Mouse (Mus musculus) forebrain, postnatal 0 days (tissue): Measurements from ENCODE around the gene Foxc1. TPM values are rescaled to one million over a fixed set of nuclear protein-coding genes. Genes with fewer than 3 reads are reported as not detected.

Experiments
- ATAC-seq: fragments of 200-750 bp; cut with Nextera tagmentation; 2 replicates; pipeline ENCODE4 v1.8.0; 2017; ENCODE audit warnings: mild to moderate bottlenecking, moderate library complexity
- DNase-seq: peaks from one replicate; pipeline ENCODE4 v3.0.0-alpha.2; 2015
- H3K27ac ChIP-seq: fragments of 300-500 bp; sonication (generic); 2 replicates; pipeline ENCODE4 v1.5.1; 2014; ENCODE audit warnings: low read depth, mild to moderate bottlenecking, antibody characterized with exemption, low read length, moderate library complexity, mixed read lengths
- H3K27me3 ChIP-seq: fragments of 300-500 bp; sonication (generic); 2 replicates; pipeline ENCODE4 v1.6.1; 2014; ENCODE audit warnings: mild to moderate bottlenecking, low read length, mixed read lengths; ENCODE audit not compliant: insufficient read depth
- H3K36me3 ChIP-seq: fragments of 300-500 bp; sonication (generic); 2 replicates; pipeline ENCODE4 v1.6.1; 2014; ENCODE audit warnings: mild to moderate bottlenecking, moderate library complexity; ENCODE audit not compliant: insufficient read depth
- H3K4me1 ChIP-seq: fragments of 300-500 bp; sonication (generic); 2 replicates; pipeline ENCODE4 v1.6.1; 2014; ENCODE audit warnings: antibody characterized with exemption; ENCODE audit not compliant: insufficient read depth
- H3K4me2 ChIP-seq: fragments of 300-500 bp; sonication (generic); 2 replicates; pipeline ENCODE4 v1.6.1; 2014; ENCODE audit warnings: low read depth, mild to moderate bottlenecking, moderate library complexity
- H3K4me3 ChIP-seq: fragments of 300-500 bp; sonication (generic); 2 replicates; pipeline ENCODE4 v1.5.1; 2014; ENCODE audit warnings: low read depth, low read length, mixed read lengths
- H3K9ac ChIP-seq: fragments of 300-500 bp; sonication (generic); 2 replicates; pipeline ENCODE4 v1.6.1; 2014; ENCODE audit warnings: mild to moderate bottlenecking
- H3K9me3 ChIP-seq: fragments of 300-500 bp; sonication (generic); 2 replicates; pipeline ENCODE4 v1.6.1; 2016; ENCODE audit warnings: low read length
- CTCF ChIP-seq: sonication (generic); IDR thresholded peaks from 2 replicates; pipeline ENCODE4 v1.5.1; 2016; ENCODE audit warnings: antibody characterized with exemption, control low read depth, low read depth
- WGBS: fragments of 180-500 bp; shearing (Covaris S2); extraction: QIAGEN DNeasy Blood & Tissue Kit; methylation state at CpG from one replicate; pipeline ENCODE4 v1.1.7; 2014; 5-methylcytosine and 5-hydroxymethylcytosine counted together
- polyA plus RNA-seq: library from polyadenylated mRNA; unstranded; fragments of >200 nt; fragmentation: Nextera tagmentation; extraction: Ambion mirVana; gene quantifications from 2 replicates; pipeline ENCODE4 v1.2.1, GENCODE M21; 2015
- total RNA-seq: library from RNA; depleted of rRNA; stranded (reverse); fragments of >200 nt; gene quantifications from 2 replicates; pipeline ENCODE4 v1.2.3, GENCODE M21; 2014; rRNA removed

The Foxc1 gene
- total and polyA plus RNA-seq, 2 experiments from 2014 or later, result 1.9 to 15.6 TPM

DNA sequence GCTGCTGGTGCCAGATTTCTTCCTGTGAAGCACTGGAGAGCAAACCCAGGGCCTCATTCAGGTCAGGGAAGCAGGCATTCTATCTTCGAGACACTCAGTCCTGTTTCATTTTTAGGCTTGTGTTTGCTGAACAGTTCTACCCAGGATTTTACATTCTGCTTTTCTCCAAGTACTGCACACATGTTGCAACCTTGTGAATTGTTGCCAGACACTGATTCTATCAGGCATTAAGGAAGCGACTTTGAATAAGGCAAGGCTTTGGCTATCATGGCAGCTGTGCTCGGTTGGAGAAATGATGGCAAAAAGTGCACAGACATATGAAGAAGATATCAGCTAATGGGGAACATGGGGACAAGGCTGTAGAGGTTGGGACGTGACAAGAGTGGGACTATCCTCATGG, 22.0 kb downstream of the Foxc1 start:
- H3K27ac ChIP-seq, result no peak overlapping the region
- no peaks in the 10 kb centered on the region for H3K36me3 ChIP-seq
- no peak for TF ChIP-seq CTCF
- no peaks in the 10 kb centered on the region for H3K9me3 ChIP-seq
- no peak overlapping the region for H3K4me2 ChIP-seq
- H3K4me3 ChIP-seq, result no peak overlapping the region
- no peaks in the 10 kb centered on the region for H3K27me3 ChIP-seq
- 92% methylated on average over 4 of the region's 4 CpGs for WGBS
- no peak for DNase-seq
- ATAC-seq, result no peak
- no peaks in the 10 kb centered on the region for H3K4me1 ChIP-seq
- no peak overlapping the region for H3K9ac ChIP-seq

DNA sequence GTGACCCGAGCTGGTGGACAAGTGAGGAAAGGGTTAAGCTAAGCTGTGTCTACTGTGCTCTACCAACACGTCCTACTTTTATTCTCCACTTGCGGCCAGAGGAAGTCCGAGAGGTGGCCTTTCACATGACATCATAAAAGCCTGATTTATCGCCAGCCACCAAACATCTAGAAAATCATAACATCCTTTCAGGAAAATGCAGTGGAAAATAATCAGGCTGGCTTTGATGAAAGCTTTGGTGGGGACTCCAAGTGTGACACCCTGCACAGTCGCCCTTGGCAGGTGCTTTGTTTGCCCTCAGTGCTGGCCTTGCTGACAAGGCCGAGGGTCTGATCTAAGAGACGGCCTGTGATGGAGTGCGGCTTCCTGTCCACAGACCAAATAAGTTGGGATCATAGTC, 23.9 kb downstream of the Foxc1 start:
- 66% methylated on average over 9 of the region's 9 CpGs for WGBS
- Histone ChIP-seq H3K27me3 (no peaks in the 10 kb centered on the region), H3K9ac (no peak overlapping the region), H3K9me3 (no peaks in the 10 kb centered on the region), H3K27ac (no peak overlapping the region), H3K36me3 (no peaks in the 10 kb centered on the region), H3K4me3 (no peak overlapping the region), H3K4me1 (no peaks in the 10 kb centered on the region), H3K4me2 (no peak overlapping the region)
- DNase-seq (no peak), ATAC-seq (no peak)
- TF ChIP-seq CTCF, result no peak

DNA sequence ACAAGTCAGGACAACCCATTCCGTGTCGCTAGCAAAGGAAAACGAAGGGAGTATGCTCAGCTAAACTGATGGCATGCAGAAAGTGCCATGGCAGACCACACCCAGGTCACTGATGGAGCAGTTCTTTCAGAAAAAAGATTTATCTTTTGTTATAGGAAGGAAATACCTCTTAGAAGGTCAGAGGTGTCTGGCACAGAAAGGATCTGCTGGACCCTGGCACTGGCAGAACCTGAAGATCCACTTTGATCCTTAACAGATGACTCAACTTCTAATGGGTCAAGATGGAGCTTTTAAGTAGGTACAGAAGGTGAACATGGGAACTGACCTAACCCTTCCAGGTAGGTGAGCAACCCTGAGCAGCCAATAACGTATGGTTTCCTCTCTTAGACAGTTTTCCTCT, 29.4 kb downstream of the Foxc1 start:
- Histone ChIP-seq H3K4me1 (no peaks in the 10 kb centered on the region), H3K27me3 (no peaks in the 10 kb centered on the region), H3K9ac (no peak overlapping the region), H3K4me2 (no peak overlapping the region), H3K4me3 (no peak overlapping the region), H3K9me3 (no peaks in the 10 kb centered on the region), H3K27ac (no peak overlapping the region), H3K36me3 (no peaks in the 10 kb centered on the region)
- ATAC-seq (no peak), DNase-seq (no peak)
- 89% methylated on average over 4 of the region's 4 CpGs for WGBS
- no peak for TF ChIP-seq CTCF

DNA sequence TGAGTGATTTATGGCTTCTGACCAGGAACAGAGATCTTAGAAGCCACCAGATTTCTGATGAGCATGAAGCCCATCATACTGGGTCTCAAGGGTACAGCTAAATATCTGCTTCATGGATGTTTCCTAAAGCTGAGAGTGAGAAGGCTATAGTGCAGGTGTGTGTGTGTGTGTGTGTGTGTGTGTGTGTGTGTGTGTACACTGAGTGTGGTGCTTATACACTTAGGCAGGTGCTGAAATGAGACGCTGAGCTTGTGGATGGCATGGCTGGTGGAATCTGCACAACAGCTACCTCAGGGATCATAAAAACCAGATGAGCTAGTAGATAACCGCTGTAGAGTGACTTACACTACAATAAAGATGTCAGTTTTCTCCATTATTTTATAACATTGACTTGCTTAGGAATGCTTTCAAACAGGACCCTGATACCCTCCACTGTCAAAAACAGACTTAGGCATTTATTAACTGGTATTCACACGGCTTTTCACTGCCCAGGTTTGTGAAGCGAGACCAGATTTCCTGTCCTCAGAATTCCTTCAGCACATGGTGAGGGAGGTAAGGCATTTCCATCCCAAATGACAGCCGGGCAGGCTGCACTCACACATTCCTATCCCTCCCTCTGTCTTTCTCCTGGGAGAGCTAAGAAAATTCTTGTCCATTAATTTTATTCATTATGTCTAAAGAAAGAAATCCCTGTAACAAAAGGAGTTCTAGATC, 43.0 kb downstream of the Foxc1 start:
- Histone ChIP-seq H3K36me3 (no peaks in the 10 kb centered on the region), H3K9me3 (no peaks in the 10 kb centered on the region), H3K27ac (no peak overlapping the region), H3K27me3 (no peaks in the 10 kb centered on the region), H3K4me1 (no peaks in the 10 kb centered on the region), H3K9ac (no peak overlapping the region), H3K4me3 (no peak overlapping the region), H3K4me2 (no peak overlapping the region)
- ATAC-seq (no peak), DNase-seq (no peak)
- 59% methylated on average over 5 of the region's 5 CpGs for WGBS
- no peak for TF ChIP-seq CTCF

DNA sequence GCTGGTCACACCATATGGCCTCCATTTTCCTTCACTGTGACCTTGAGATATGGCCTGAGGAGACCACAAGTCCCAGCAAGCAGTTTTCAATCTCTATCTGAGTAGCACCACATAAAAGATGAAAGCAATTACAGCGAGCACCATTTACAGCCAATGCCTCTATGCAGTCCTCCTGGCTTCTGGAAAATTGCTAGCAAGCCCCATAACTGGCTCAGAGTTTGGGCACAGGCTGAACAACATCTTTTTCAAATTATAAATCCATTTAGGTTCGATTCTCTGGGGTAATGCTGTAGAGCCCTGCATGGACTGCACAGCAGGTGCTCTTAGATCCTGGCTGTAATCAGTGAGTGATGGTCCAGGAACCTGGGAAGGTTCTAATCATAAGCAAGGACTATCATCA, 47.1 kb downstream of the Foxc1 start:
- no peak overlapping the region for H3K4me2 ChIP-seq
- H3K9me3 ChIP-seq, result no peaks in the 10 kb centered on the region
- no peak overlapping the region for H3K9ac ChIP-seq
- H3K36me3 ChIP-seq, result no peaks in the 10 kb centered on the region
- no peak overlapping the region for H3K4me3 ChIP-seq
- no peak overlapping the region for H3K27ac ChIP-seq
- no peaks in the 10 kb centered on the region for H3K4me1 ChIP-seq
- TF ChIP-seq CTCF, result no peak
- 52% methylated on average over 2 of the region's 2 CpGs for WGBS
- ATAC-seq (no peak), DNase-seq (no peak)
- no peaks in the 10 kb centered on the region for H3K27me3 ChIP-seq

DNA sequence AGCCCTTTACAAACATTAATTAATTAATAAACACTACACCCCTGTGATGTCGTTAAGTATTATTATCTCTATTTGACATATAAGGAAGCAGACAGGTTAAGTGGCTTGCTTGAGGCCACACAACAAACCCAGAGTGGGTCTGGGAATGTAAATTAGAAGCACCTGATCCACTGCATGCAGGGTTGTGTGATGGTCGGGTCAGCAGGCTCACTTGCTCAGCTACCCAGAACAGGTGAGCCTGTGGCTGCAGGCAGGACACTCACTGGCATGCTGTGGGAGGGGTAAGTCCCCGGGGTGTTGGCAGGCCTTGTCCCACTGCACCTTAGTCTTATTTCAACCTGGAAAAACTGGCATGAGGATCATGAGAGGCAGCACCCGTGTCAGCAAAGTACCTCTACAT, 47.6 kb downstream of the Foxc1 start:
- WGBS, result 72% methylated on average over 4 of the region's 4 CpGs

DNA sequence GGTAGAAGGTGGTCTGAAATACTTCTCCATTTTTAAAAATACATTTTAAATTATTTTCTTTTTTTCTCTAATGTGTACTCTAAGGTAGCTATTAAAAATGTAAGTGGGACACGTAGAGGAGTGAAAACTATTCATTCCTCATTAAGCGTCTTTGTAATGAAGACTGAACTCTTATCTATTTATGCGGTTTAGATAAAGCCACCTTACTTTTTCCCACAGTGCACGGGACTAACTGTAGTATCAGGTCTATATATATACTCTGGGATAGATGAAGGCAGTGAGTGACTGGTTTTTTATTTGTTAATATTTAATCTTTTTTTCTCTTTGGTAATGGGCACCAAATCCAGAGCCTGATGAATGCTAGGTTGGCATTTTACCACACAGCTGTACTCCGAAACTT, 53.8 kb downstream of the Foxc1 start:
- no peak for TF ChIP-seq CTCF
- no peak for DNase-seq

More for the DNA sequence above, 47.6 kb downstream of the Foxc1 start:
- Histone ChIP-seq H3K4me3 (no peak overlapping the region), H3K4me1 (no peaks in the 10 kb centered on the region), H3K27me3 (no peaks in the 10 kb centered on the region), H3K27ac (no peak overlapping the region), H3K36me3 (no peaks in the 10 kb centered on the region), H3K4me2 (no peak overlapping the region), H3K9me3 (no peaks in the 10 kb centered on the region), H3K9ac (no peak overlapping the region)
- ATAC-seq (no peak), DNase-seq (no peak)
- TF ChIP-seq CTCF, result no peak

More for the DNA sequence above, 53.8 kb downstream of the Foxc1 start:
- no peak overlapping the region for H3K4me2 ChIP-seq
- ATAC-seq, result no peak
- no peak overlapping the region for H3K9ac ChIP-seq
- no peaks in the 10 kb centered on the region for H3K36me3 ChIP-seq
- no peaks in the 10 kb centered on the region for H3K4me1 ChIP-seq
- 92% methylated on average over 5 of the region's 5 CpGs for WGBS
- no peak overlapping the region for H3K27ac ChIP-seq
- no peaks in the 10 kb centered on the region for H3K9me3 ChIP-seq
- no peak overlapping the region for H3K4me3 ChIP-seq
- no peaks in the 10 kb centered on the region for H3K27me3 ChIP-seq

Other genes with a start within 250 kb of the Foxc1 start
- 0.69 and 2.8 TPM in 2 replicates for gene A530084C06Rik, start 247.3 kb upstream of the Foxc1 start, total RNA-seq
- gene A530084C06Rik, start 247.3 kb upstream of the Foxc1 start, polyA plus RNA-seq, result not detected in 2 replicates
- gene Foxf2, start 180.8 kb upstream of the Foxc1 start, total RNA-seq, result 4.6 and 7.8 TPM in 2 replicates
- 4.1 and 5.7 TPM in 2 replicates for gene Foxf2, start 180.8 kb upstream of the Foxc1 start, polyA plus RNA-seq